Mouse (Mus musculus) cerebellum, postnatal 4 days (tissue): Measurements from ENCODE around the gene Reep3.

Experiments
- DNase-seq, 2 experiments: peaks; one replicate each; pipeline ENCODE4 v3.0.0; 2022; ENCODE audit warnings: low spot score in 2 of 2, mixed read lengths in 1 of 2

Gene Reep3

GRCm38 (mm10) chr10:66973866-66974265 lies 122.9 kb downstream of the Reep3 start:
- DNase-seq: no peak

GRCm38 (mm10) chr10:66973274-66973673 lies 123.5 kb downstream of the Reep3 start:
- no peak for DNase-seq

GRCm38 (mm10) chr10:66970336-66971115 lies 126.2 kb downstream of the Reep3 start:
- DNase-seq: no peak

- DNase-seq: no peak
Observed at GRCm38 (mm10) chr10:66969581-66969980, 127.2 kb downstream of the Reep3 start.

- no peak for DNase-seq
Observed at GRCm38 (mm10) chr10:66969081-66969480, 127.7 kb downstream of the Reep3 start.

- DNase-seq: no peak
Observed at GRCm38 (mm10) chr10:66968541-66968940, 128.2 kb downstream of the Reep3 start.

- DNase-seq: peak in 1 of 2 experiments; percentile 10
Observed at GRCm38 (mm10) chr10:66966391-66967109, 130.2 kb downstream of the Reep3 start.

GRCm38 (mm10) chr10:66960136-66960535 lies 136.6 kb downstream of the Reep3 start:
- no peak for DNase-seq
